Mouse (Mus musculus) liver, embryonic 11.5 days (tissue): ENCODE measurements at regions not wholly inside any gene's neighbourhood (a gene's known extent, or its start where the extent isn't known, plus 50 kb on each side); places are given as distances from the start of the nearest gene placed in this dataset.
"Not testable (repeated sequence)": the region's sequence is repeated elsewhere in the genome, so short reads cannot be mapped to it uniquely, and the experiment has no call there.

Experiments used
- ATAC-seq: fragments of 200-750 bp; cut with Nextera tagmentation; replicated peaks from 2 replicates; pipeline ENCODE4 v1.8.0; 2017; ENCODE audit warnings: moderate number of reproducible peaks, mild to moderate bottlenecking, moderate TSS enrichment, moderate library complexity; ENCODE audit not compliant: low FRiP score
- DNase-seq: peaks from one replicate; pipeline ENCODE4 v3.0.0-alpha.2; 2017; ENCODE audit warnings: low spot score
- H3K27ac ChIP-seq: fragments of 300-500 bp; sonication (generic); 2 replicates; pipeline ENCODE4 v1.5.1; 2014; ENCODE audit warnings: mild to moderate bottlenecking, low read depth, low read length, control low read depth
- H3K27me3 ChIP-seq: fragments of 300-500 bp; sonication (generic); replicated peaks from 2 replicates; pipeline ENCODE4 v1.6.1; 2014; ENCODE audit warnings: low read length, mixed read lengths; ENCODE audit not compliant: control insufficient read depth, insufficient read depth
- H3K36me3 ChIP-seq: fragments of 300-500 bp; sonication (generic); 2 replicates; pipeline ENCODE4 v1.6.1; 2014; ENCODE audit warnings: mild to moderate bottlenecking, low read length, moderate library complexity, mixed read lengths; ENCODE audit not compliant: control insufficient read depth, insufficient read depth
- H3K4me1 ChIP-seq: fragments of 300-500 bp; sonication (generic); replicated peaks from 2 replicates; pipeline ENCODE4 v1.6.1; 2014; ENCODE audit warnings: low read length, mixed read lengths; ENCODE audit not compliant: control insufficient read depth, insufficient read depth
- H3K4me2 ChIP-seq: fragments of 300-500 bp; sonication (generic); 2 replicates; pipeline ENCODE4 v1.6.1; 2014; ENCODE audit warnings: mild to moderate bottlenecking, control low read depth, moderate library complexity
- H3K4me3 ChIP-seq: fragments of 300-500 bp; sonication (generic); 2 replicates; pipeline ENCODE4 v1.5.1; 2014; ENCODE audit warnings: low read depth, low read length, control low read depth
- H3K9ac ChIP-seq: fragments of 300-500 bp; sonication (generic); 2 replicates; pipeline ENCODE4 v1.6.1; 2014; ENCODE audit warnings: low read depth, low read length, control low read depth
- H3K9me3 ChIP-seq: fragments of 300-500 bp; sonication (generic); 2 replicates; pipeline ENCODE4 v1.6.1; 2016; ENCODE audit warnings: low read length, inconsistent platforms, mixed read lengths; ENCODE audit not compliant: control insufficient read depth
- WGBS: fragments of 180-500 bp; shearing (Covaris S2); extraction: QIAGEN DNeasy Blood & Tissue Kit; methylation state at CpG from one replicate; pipeline ENCODE4 v1.1.7; 2014; 5-methylcytosine and 5-hydroxymethylcytosine counted together

DNA sequence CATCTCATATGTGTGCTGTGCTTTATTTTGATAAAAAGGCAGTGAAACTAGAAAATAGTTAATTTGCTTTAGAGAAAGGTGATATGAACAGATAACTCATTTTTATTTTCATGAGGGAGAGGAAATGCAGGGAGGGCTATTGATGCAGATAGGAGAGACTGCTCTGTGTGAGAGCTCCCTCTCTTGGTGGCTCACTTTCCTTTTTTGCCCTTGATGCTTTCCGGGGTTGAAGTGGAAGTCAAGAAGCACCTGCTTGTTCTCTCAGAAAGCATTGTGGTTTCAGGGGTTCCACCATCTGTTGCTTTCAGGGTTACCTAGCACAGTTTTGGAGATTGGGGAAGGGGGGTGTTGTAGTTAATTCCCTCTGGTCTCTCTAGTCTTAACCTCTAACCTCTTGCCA, 414.5 kb upstream of the Stxbp6 start:
- Histone ChIP-seq H3K4me3 (no peak overlapping the region), H3K9ac (no peak overlapping the region), H3K4me2 (no peak overlapping the region), H3K27ac (no peak overlapping the region), H3K4me1 (no peaks in the 10 kb centered on the region), H3K9me3 (no peaks in the 10 kb centered on the region), H3K36me3 (no peaks in the 10 kb centered on the region), H3K27me3 (no peaks in the 10 kb centered on the region)
- DNase-seq (no peak), ATAC-seq (no peak)
- 29% methylated on average over 1 of the region's 1 CpGs for WGBS

DNA sequence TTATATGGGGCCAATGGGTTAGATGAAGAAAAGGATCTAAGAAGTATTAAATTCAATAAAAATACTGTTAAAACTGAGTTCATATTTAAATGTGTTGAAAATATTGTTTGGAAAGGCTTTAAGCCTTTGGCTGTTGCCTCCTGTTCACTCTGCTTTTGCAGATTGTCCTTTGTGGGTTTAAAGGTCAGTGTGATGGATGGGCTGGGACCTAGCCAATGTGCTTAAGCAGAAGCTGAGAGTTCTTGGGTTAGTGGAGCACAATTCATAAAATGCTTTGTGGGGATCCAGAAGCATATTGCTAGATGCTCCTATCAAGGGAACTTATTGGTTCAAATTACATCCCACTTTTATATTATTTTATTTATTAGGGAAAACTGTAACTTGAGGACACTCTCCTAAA, 402.4 kb upstream of the Stxbp6 start:
- no peak for DNase-seq
- Histone ChIP-seq H3K4me3 (no peak overlapping the region), H3K36me3 (no peaks in the 10 kb centered on the region), H3K27ac (no peak overlapping the region), H3K27me3 (no peaks in the 10 kb centered on the region), H3K9ac (no peak overlapping the region), H3K4me1 (no peaks in the 10 kb centered on the region), H3K4me2 (no peak overlapping the region), H3K9me3 (no peaks in the 10 kb centered on the region)
- no peak for ATAC-seq

DNA sequence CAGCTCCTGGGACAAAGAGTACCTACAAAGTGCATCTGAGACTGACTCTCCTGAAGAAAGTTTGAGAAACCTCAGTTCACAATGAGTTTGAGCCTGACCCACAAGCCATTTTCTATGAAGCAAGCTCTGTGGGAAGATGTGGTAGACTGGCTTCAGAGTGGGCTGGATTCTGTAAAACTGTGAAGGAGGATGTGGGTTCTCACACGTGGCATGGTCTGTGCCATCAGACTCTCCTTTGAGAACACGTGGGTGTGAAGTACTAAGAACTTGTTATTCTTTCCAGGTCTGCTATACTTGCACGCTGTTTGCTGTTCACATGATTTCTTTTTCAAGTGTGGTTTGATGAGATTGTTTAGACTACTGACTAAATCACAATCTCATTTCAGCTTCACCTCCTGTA, 393.6 kb upstream of the Stxbp6 start:
- DNase-seq (no peak), ATAC-seq (no peak)
- Histone ChIP-seq H3K4me1 (no peaks in the 10 kb centered on the region), H3K9ac (no peak overlapping the region), H3K27ac (no peak overlapping the region), H3K4me3 (no peak overlapping the region), H3K27me3 (no peaks in the 10 kb centered on the region), H3K9me3 (no peaks in the 10 kb centered on the region), H3K4me2 (no peak overlapping the region), H3K36me3 (no peaks in the 10 kb centered on the region)
- 70% methylated on average over 3 of the region's 3 CpGs for WGBS

DNA sequence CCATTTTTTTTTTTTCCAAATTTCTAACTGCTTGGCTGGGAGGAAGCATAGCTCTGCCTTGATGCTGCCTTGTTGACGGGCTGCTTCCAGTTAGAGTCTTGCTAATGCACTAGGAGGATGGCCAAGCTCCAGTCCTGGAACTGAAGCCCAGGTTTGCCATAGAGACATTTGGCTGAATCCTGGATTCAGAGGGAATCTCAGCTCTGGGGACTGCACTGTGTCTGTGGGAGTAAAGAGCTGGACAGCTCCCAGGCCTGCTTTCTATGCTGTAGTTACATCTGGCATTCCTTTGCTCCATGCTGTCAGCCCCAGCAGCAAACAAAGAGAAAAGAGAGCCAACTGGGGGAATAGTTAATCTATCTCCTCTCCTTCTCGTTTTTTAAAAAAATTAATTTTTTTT, 392.5 kb upstream of the Stxbp6 start:
- Histone ChIP-seq H3K4me1 (no peaks in the 10 kb centered on the region), H3K9ac (no peak overlapping the region), H3K4me3 (no peak overlapping the region), H3K36me3 (no peaks in the 10 kb centered on the region), H3K27ac (no peak overlapping the region), H3K9me3 (no peaks in the 10 kb centered on the region), H3K4me2 (no peak overlapping the region), H3K27me3 (no peaks in the 10 kb centered on the region)
- DNase-seq: no peak
- 40% methylated on average over 2 of the region's 2 CpGs for WGBS
- no peak for ATAC-seq

DNA sequence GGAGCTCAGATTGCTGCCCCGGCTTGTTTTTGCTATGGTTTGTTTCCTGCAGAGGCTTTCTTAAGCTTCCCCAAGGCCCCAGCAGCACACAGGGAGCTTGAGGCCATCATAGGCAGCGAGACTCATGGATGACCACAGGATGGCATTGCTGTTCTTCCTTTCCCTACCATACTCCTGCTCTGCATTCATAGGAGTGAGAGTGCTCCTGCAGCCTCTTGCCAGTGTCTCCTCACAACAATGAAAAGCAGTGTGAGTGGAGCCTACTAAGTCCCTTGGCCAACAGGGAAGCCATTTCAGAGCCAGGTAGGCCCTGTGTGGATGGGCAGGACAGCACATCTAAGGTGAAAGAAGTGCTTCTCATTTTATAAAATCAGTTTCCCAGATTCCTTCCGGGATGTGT, 391.6 kb upstream of the Stxbp6 start:
- Histone ChIP-seq H3K4me1 (no peaks in the 10 kb centered on the region), H3K36me3 (no peaks in the 10 kb centered on the region), H3K27ac (no peak overlapping the region), H3K27me3 (no peaks in the 10 kb centered on the region), H3K4me2 (no peak overlapping the region), H3K4me3 (no peak overlapping the region), H3K9me3 (no peaks in the 10 kb centered on the region), H3K9ac (no peak overlapping the region)
- WGBS: 57% methylated on average over 3 of the region's 3 CpGs
- ATAC-seq (no peak), DNase-seq (no peak)

DNA sequence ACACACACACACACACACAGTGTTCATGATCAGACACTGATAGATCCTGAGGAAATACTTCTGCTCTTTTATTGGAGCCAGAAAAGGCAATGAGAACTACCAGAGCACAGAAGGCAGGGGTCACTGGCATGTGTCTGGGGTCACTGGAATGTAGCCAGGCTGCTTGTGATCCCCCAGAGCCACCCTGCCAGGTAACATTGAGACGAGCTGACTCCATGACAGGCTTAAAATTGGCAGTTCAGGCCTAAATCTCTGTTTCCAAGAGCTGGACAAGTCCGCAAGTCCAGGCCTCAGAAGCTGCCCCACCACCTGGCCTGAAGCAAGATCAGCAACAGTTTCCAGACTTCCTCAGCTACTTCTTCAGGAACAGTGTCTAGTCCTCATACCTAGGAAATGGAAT, 390.4 kb upstream of the Stxbp6 start:
- H3K4me2 ChIP-seq: no peak overlapping the region
- no peak overlapping the region for H3K27ac ChIP-seq
- no peaks in the 10 kb centered on the region for H3K36me3 ChIP-seq
- ATAC-seq (no peak), DNase-seq (no peak)
- H3K4me3 ChIP-seq: no peak overlapping the region
- no peaks in the 10 kb centered on the region for H3K9me3 ChIP-seq
- no peaks in the 10 kb centered on the region for H3K4me1 ChIP-seq
- no peaks in the 10 kb centered on the region for H3K27me3 ChIP-seq
- 73% methylated on average over 2 of the region's 2 CpGs for WGBS
- no peak overlapping the region for H3K9ac ChIP-seq

DNA sequence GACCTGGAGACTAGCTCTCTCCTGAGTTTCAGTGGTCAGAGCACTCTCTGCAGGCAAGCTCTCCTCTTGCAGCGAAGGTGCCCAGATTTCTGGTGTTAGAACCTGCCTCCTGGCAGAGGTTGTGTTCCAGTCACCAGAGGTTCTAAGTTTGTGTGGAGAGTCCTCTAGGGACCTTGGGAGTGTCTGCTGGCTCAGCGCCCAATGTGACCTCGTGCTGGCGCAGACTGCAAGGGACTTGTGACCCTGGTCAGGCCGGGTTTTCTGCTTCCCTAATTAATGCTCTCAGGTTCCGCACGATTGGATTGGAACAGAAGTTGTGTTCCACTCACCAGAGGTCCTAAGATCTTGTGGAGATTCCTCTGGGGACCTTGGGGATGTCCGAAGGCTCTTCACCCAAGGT, 384.2 kb upstream of the Stxbp6 start:
- not testable (repeated sequence) for H3K9me3 ChIP-seq, H3K9ac ChIP-seq, H3K27ac ChIP-seq, ATAC-seq, H3K4me2 ChIP-seq, H3K36me3 ChIP-seq, H3K4me3 ChIP-seq, H3K27me3 ChIP-seq, H3K4me1 ChIP-seq, DNase-seq
- WGBS: 81% methylated on average over 8 of the region's 8 CpGs

DNA sequence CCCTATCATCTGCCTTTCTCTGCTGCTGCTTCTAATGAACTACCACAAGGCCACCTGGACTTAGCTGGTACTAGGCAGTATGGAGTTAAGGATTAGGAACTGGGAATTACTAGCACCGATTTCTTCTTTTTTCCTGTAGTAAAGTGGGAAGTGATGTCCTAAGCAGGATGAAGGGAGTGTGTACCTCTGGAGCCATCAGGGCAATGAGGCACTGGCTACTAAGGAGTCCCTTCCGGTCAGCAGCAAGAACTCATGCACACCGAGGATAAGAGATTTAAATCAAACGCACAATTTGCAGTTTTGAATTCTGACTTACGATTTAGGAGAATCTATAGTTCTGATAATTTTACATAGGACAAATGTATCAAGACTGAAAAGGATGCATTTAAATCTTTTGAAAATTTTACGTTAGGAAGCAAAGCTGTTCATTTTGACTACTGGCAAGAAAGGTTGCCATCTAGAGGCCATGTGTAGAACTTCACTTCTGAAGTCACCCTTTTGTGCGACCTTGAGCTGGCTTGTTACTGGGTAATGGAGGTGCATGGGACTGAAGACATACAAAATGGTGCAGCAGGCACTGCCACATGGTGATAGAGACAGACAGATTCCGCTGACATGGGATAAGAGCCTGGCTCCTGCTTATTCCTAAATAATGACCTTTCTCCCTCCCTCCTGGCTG, 369.1 kb upstream of the Stxbp6 start:
- Histone ChIP-seq H3K27me3 (no peaks in the 10 kb centered on the region), H3K4me1 (no peaks in the 10 kb centered on the region), H3K4me2 (no peak overlapping the region), H3K9ac (no peak overlapping the region), H3K9me3 (no peaks in the 10 kb centered on the region), H3K4me3 (no peak overlapping the region), H3K27ac (no peak overlapping the region), H3K36me3 (no peaks in the 10 kb centered on the region)
- DNase-seq (no peak), ATAC-seq (no peak)
- WGBS: 57% methylated on average over 8 of the region's 8 CpGs

DNA sequence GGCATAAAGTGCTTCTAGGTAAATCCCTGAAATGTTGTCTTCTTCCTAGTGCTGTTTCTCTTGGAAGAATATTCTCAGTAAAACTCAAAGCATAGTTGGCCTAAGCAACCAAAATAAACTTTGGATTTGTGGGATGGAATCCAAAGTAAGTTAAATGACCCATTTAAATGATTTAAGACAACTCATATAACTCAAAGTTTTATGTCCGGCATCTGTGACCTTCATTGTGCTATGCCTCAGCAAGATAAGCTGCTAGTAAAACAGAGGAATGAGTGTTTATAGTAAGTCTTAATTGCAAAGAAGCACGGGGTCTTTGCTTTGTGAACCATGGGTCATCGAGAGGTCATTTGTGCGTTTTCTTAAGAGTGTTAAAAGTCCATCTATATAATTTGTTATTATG, 368.0 kb upstream of the Stxbp6 start:
- DNase-seq (no peak), ATAC-seq (no peak)
- Histone ChIP-seq H3K9me3 (no peaks in the 10 kb centered on the region), H3K27me3 (no peaks in the 10 kb centered on the region), H3K27ac (no peak overlapping the region), H3K9ac (no peak overlapping the region), H3K36me3 (no peaks in the 10 kb centered on the region), H3K4me2 (no peak overlapping the region), H3K4me3 (no peak overlapping the region), H3K4me1 (no peaks in the 10 kb centered on the region)
- WGBS: 60% methylated on average over 4 of the region's 4 CpGs
